Mouse (Mus musculus) ovary, postnatal 36 days (tissue): ENCODE measurements around the gene Tarsl2.

Source experiments
- DNase-seq: peaks from one replicate; pipeline ENCODE4 v3.0.0; 2022; ENCODE audit warnings: low spot score, mixed read lengths

Tarsl2 gene

DNA sequence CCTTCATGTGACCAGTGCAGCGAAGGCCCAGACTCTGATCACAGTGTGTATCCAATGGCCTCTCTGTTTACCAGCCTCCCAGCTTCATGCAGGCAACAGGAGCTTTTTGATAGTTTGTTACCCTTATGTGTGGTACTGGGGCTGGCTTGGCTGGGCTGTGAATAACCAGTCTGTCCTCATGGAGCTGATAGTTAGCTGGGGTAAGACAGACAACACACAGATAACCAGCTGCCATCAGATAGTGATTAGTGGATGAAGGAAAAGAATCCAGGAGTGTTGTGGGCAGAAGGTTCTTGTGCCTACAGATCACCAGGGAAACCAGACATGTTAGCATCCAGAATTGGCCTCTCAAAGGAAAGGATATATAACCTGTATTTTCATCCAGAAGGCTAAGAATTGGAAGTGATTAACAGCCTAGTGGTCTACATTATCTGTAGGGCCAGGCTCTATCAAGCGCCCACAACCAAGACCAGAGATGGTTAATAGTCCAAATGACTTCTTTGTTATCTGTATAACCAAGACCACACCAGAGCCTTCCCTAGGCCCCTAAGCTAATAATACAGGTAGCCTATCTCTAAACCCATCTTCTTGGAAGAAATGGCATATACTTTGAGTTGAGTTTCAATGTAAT lies 12.9 kb downstream of the Tarsl2 start:
- DNase-seq = no peak

GRCm38 (mm10) chr7:65663225-65663790 lies 18.6 kb downstream of the Tarsl2 start:
- no peak for DNase-seq

DNA sequence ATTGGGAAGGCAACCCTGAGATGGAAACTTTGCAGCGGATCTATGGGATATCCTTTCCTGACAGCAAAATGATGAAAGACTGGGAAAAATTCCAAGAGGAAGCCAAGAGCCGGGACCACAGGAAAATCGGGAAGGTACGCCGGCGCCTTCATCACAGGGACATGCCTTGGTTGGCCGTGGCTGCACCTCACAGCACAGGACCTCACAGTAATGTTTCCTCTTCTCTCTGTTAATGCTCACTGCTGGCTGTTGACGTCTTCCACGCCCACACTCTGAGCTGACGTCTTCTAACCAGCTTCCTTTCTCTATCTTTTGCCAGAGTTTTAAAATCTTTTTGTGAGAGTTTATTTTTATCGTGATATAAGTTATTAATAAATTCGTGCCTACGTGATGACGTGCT lies 19.2 kb downstream of the Tarsl2 start:
- DNase-seq = no peak

DNA sequence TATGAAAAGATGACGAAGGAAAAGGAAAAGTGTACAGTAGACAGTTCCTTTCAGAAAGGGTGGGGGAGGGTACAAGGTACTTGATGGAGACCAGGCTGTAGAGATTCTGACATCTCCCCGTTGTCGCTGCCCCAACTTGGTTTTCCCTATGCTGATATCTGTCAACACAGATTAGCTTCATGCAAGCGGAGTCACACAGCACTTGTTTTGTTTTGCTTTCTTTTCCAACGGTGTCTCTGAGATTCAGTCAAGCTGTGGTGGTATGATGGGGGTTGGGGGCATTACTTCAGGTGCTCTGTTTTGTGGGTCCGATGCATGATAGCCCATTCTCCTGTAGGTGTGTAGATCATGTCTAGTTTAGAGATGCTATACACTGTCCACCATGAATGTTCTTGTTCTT lies 22.8 kb downstream of the Tarsl2 start:
- DNase-seq = no peak

GRCm38 (mm10) chr7:65678050-65678449 lies 33.4 kb downstream of the Tarsl2 start:
- no peak for DNase-seq

GRCm38 (mm10) chr7:65678900-65679595 lies 34.4 kb downstream of the Tarsl2 start:
- no peak for DNase-seq

DNA sequence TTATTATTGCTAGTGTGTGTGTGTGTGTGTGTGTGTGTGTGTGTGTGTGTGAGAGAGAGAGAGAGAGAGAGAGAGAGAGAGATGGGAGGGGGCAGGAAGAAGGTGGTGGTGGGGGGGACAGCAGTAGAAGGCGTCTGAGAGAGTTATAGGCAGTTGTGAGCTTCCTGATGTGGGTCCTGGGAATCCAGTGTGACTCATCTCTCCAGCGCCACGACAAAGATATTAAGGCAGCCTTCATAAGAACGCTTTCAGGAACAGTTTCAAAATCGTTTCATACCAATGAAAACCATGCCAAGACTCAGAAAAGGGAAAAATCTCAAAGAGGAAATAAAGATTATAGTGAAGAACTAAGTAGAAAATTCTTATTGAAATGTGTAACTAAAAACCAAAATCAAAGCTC lies 36.5 kb downstream of the Tarsl2 start:
- DNase-seq = no peak

- no peak for DNase-seq
Measured at GRCm38 (mm10) chr7:65684256-65684835, 39.6 kb downstream of the Tarsl2 start.

- no peak for DNase-seq
Measured at GRCm38 (mm10) chr7:65686664-65687063, 42.0 kb downstream of the Tarsl2 start.

DNA sequence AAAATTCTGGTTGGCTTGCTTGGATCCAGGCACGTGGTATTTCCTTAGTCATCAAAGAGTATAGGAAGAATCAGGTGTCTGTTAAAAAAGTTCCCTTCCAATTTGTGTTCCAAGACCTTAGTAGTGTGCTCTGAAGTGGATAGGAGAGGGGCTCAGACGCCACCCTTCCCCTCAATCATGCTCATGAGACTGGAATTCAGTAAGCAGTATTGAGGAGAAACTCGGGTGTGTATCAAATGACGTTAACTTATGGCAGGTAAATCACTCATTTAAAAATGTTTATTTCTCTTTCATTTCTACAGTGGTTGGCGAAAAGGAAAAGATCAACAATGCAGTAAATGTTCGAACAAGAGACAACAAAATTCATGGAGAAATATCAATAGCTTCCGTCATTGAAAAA lies 46.2 kb downstream of the Tarsl2 start, which contains the start of gene Tm2d3:
TSS of gene Tm2d3 (plus strand) at position 301 of the 400 bp plus-strand sequence.
- DNase-seq = no peak

DNA sequence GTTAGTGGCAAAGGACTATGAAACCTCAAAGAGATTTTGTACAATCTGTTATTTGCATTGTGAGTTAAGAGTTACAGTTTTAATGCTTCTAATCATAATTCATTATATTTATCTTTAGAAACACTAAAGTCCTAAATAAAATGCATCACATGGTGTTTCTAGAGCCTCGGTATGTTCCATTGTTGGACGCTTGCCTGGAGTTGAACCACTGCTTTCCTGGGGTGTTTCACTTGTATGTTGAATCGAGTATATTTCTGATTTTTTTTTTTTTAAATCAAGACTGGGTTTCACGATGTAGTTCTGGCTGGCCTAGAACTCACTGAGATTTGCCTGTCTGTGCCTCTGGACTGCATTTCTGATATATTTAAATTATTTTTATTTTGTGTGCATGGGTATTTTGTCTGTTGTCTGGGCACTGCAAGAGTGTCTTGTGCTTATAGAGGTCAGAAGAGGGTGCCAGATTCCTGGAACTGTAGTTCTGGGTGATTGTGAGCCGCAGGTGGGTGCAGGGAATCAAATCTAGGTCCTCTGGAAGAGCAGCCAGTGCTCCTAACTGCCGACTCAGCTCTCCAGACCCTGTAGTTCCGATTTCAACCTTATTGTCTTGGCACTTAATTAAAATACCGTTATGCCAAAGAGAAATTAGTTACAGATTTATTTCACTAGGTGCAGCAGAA lies 47.4 kb downstream of the Tarsl2 start:
- no peak for DNase-seq

GRCm38 (mm10) chr7:65692883-65693282 lies 48.2 kb downstream of the Tarsl2 start:
- no peak for DNase-seq

DNA sequence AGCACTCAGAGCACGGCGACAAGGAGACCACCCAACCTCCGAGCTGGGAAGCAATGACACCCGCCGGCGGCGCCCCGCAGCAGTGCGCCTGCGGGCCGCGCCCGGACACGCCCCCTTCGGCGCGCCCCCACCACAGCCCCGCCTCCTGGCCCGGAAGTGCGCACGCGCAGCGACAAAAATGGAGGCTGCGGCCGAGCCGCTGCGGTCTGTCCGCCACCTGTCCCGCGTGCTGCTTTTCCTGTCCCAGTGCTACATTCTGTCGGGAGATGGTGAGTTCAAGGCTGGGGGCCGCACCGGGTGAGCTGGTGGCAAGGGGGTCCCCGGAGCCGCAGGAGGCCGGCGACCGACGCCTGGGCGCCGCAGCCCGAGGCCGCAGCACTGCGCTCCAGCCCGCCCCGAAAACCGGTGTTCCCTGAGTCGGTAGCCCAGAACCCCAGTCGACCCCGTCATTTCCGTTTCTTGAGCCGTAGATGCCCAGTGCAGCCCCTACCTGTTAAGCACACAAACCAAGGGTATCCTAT lies 48.7 kb downstream of the Tarsl2 start:
- DNase-seq = peak; percentile 89

GRCm38 (mm10) chr7:65696450-65696849 lies 51.8 kb downstream of the Tarsl2 start:
- DNase-seq = no peak

DNA sequence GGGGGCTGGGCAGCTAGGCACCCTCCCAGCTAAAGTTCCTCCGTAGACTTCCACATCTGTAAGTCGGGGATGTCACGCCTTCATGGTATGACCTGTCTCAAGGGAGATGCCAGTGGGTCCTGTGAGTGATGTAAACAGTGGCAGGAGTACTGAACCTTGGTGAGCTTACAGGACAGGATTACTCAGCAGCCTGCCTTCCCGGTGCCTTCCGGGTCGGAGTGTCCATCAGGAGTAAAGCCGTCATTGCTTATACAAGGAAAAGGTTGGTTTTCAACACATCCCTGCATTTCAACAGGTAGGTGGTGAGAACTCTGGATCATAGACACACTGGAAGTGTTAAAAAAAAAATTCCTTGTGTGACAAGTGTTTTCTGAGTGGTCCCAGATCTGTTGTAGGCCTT lies 57.4 kb downstream of the Tarsl2 start:
- no peak for DNase-seq

DNA sequence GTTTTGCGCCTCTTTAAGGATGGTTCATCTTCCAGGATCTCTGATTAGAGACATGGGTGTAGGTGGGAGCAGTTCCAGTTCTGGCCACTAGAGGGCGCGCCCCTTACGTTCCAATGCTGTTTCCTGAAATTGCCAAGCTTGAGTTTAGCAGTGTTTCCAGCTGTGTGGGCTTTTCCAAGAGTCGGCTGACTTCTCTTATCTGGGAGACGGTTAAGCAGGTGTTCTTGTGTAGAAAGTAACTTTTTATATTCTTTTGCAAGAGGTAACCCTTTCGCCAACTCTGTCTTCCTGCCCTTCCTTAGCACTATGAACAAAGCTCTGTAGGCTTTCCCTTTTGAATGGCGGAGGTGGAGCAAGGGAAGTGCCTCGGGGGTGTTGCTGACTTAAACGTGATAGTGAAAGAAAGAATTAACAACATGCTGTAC lies 60.1 kb downstream of the Tarsl2 start:
- peak; percentile 73 for DNase-seq

DNA sequence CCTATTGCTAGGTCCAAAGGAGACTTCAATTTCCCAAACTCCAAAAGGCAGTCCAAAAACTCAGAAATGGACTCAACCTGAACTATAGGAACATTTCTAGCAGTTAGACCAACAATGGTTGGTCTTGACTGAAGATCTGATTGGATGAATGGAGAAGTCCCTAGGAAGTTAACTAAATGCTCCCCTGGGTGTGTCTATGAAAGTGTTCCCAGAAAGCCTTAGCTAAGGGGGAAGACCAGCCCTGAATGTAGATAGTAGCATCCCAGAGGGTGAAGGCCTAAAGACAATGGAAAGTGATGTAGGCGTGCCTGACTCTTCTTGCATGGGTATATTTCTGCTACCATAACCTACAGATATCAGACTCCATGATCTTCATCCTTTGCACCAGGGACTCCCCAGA lies 63.8 kb downstream of the Tarsl2 start:
- no peak for DNase-seq

DNA sequence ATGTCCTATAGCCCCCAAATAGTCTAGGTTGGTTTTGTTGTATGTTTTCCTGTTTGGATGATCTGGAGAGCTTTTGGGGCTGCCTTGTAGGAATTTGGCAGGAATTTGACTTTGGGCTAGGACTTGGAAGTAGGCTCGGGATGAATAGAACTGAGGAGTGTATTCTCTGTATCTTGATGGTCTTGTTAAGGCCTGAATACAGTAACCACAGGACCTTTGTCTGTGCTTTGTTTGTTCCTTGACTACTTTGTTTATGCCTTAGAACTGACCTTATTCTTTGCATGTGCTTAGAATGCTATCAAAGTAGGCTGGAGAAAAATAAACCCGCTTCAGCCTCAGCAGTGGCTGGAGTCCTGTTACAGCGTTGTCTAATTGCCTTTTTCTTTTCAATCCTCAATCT lies 65.6 kb downstream of the Tarsl2 start:
- no peak for DNase-seq

DNA sequence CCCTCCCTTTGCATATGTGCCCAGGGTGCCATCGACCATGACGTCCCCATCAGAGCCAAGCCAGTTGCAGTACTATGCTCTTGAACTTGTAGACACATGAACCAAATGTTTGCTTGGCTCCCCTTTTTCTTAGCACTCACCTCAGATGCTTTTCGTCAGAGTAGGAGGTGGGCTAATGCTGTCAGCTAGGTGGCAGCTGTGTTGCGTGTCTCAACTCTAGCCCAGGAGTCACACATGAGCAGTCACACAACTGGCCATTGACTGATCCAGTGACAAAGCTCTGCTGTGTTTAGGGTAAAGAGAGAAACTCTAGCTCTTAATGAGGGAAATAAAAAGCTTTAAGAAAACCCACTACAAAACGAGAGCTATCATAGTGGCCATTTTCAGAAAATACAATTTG lies 69.1 kb downstream of the Tarsl2 start:
- no peak for DNase-seq

DNA sequence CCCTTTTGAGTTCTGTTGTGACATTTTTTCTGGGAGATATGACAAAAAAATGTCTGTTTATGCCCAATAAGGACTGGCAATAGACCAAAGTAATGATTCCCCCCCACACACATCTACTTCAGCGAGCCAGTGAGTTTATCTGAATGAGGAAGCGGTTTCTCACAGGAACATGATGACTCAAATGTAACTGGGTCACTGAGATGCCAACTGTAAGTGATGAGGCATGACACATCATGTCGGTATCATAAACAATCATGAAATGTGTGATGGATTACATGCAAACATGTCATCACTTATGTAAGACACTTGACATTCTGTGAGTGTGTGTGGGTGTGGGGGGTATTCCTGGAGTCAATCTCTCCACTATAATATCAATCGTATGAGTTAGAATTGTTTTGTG lies 69.6 kb downstream of the Tarsl2 start:
- no peak for DNase-seq

- no peak for DNase-seq
Measured at GRCm38 (mm10) chr7:65734024-65734423, 89.3 kb downstream of the Tarsl2 start.

DNA sequence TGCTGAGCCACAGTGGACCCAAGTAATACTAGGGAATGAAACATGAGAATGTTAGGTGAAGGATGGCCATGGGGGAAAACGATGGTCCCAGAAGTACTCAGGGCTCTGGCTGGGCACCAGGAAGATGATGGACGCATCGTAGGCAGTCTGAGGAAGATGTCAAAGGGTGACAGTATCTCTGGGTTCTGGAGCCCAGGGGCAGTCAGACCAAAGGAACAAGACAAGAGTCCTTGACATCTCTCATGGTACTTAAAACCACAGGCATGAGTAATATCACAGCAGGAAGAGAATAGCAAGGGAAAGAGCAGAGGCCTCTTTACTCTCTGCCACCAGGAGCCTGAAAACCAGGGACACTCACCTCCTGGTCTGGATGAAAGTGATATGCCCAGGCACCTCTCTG lies 90.6 kb downstream of the Tarsl2 start:
- no peak for DNase-seq
